Mouse (Mus musculus): ENCODE results near the gene Col7a1. TPM values are rescaled to one million over a fixed set of nuclear protein-coding genes. Genes with fewer than 3 reads are reported as not detected.
A peak's percentile ranks its signal among the peaks of the same experiment; 100 is the strongest.

Col7a1 gene
- polyA plus RNA-seq, 1 experiment from 2014 or later, result 8.5 TPM

DNA sequence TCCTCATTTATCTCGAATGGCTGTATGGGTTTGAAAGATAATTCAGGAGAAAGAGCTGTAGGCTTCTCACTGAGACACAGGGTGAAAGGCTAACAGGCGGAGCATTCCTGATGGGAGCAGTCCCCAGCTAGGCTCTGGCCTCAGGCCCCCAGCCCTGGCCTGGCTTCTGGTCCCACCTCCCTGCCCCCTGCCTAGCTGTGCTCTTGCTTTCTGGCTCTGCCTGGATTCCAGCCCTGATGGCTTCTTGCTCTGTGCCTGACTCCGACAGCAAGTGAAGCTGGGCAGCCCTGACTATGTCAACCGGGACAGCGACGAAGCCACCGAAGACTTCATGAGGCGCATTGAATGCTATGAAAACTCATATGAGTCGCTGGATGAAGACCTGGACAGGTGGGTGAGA, 54.7 kb downstream of the Col7a1 start:
- no peaks in the 10 kb centered on the region for H3K36me3 ChIP-seq (ENCODE audit: control insufficient read depth, insufficient read depth, low read length)
- H3K4me1 ChIP-seq (ENCODE audit: control insufficient read depth, insufficient read depth, low read length), result peaks cover 6% of the 10 kb centered on the region; the same call in 1 of the 2 replicates
- H3K9ac ChIP-seq (ENCODE audit: low read length), result no peak overlapping the region
- H3K4me3 ChIP-seq (replicated peaks; ENCODE audit: low read length), result no peak overlapping the region
- H3K4me2 ChIP-seq (ENCODE audit: low read depth, low read length), result no peak overlapping the region
- H3K9me3 ChIP-seq (replicated peaks; ENCODE audit: control insufficient read depth, low read length), result no peaks in the 10 kb centered on the region
- no peak overlapping the region for H3K27ac ChIP-seq (ENCODE audit: low read length)
- WGBS, result 76% methylated on average over 9 of the region's 9 CpGs
- ATAC-seq (ENCODE audit: insufficient read depth, low FRiP score), result no peak
- no peaks in the 10 kb centered on the region for H3K27me3 ChIP-seq (ENCODE audit: control insufficient read depth, insufficient read depth, low read length)

DNA sequence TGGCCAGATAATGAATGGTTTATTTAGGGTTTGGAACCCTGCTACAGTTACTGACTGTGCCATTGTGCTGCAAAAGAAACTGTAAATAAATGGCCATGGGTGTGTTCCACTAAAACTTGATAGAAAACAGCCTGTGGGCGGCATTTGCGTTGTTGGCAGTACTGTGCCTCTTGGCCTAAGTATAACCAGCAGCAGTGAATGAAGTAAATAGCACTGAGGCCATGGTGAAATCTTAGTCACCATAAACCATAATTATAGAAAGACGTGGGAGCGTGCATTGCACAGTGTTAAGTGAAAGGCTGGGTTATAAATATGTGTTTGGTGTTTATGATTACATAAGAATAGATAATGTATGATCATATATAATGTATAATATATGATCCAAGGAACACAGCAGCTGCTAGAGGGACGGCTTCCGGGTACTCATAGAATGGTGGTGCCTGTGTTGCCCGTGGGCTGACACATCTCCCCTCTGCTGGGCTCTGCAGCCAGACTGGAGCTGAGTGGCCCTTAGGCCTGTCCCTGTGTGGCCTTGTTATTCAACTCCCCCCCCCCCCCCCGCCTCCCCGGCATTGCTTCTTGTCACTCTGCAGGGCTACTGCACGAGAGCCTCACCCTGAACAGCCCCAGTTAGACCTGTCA, 55.7 kb downstream of the Col7a1 start:
- peaks cover 6% of the 10 kb centered on the region; the same call in 1 of the 2 replicates for H3K4me1 ChIP-seq (ENCODE audit: control insufficient read depth, insufficient read depth, low read length)
- no peak overlapping the region; the same call in 1 of the 2 replicates for H3K9ac ChIP-seq (ENCODE audit: low read length)
- no peaks in the 10 kb centered on the region for H3K9me3 ChIP-seq (replicated peaks; ENCODE audit: control insufficient read depth, low read length)
- H3K4me2 ChIP-seq (ENCODE audit: low read depth, low read length), result no peak overlapping the region
- H3K4me3 ChIP-seq (replicated peaks; ENCODE audit: low read length), result no peak overlapping the region
- H3K27ac ChIP-seq (ENCODE audit: low read length), result no peak overlapping the region
- no peaks in the 10 kb centered on the region for H3K27me3 ChIP-seq (ENCODE audit: control insufficient read depth, insufficient read depth, low read length)
- H3K36me3 ChIP-seq (ENCODE audit: control insufficient read depth, insufficient read depth, low read length), result no peaks in the 10 kb centered on the region
- peak; percentile 45; the same call in 1 of the 2 replicates for ATAC-seq (ENCODE audit: insufficient read depth, low FRiP score)
- WGBS, result 60% methylated on average over 9 of the region's 10 CpGs

DNA sequence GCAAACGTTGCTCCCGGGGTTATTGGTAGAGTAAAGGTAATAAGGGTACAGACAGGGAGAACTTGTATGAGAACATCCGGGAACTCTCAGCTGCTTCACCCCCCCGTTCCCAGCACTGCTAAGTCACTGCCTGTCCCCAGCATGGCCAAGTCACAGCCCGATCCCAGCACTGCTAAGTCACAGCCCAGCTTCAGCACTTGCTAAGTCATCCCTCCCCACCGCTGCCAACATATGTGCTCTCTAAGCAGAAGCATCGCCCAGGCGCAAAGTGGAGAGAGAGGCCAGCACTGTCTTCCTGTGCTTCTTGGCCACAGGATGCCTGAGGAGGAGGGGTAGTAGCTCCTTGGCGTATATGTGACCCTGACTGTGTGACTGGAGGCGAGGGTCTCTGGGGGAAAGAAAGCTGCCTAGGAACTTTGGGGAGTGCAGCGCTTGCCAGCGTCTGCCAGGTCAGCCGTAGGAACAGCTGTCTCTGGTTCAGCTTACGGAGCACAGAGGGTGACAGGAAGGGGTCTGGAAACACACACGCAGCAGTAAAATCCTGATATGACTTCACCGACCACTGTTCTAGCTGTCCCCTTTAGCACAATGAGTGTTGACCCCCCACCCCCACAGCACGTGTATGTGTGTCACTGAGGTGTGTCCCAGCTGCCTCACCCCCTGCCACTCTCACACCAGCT, 56.4 kb downstream of the Col7a1 start:
- H3K27ac ChIP-seq (ENCODE audit: low read length), result no peak overlapping the region
- ATAC-seq (ENCODE audit: insufficient read depth, low FRiP score), result peak; percentile 49; the same call in 1 of the 2 replicates
- peaks cover 6% of the 10 kb centered on the region; the same call in 1 of the 2 replicates for H3K4me1 ChIP-seq (ENCODE audit: control insufficient read depth, insufficient read depth, low read length)
- H3K4me2 ChIP-seq (ENCODE audit: low read depth, low read length), result no peak overlapping the region
- no peaks in the 10 kb centered on the region for H3K27me3 ChIP-seq (ENCODE audit: control insufficient read depth, insufficient read depth, low read length)
- no peak overlapping the region for H3K4me3 ChIP-seq (replicated peaks; ENCODE audit: low read length)
- no peaks in the 10 kb centered on the region for H3K36me3 ChIP-seq (ENCODE audit: control insufficient read depth, insufficient read depth, low read length)
- peak overlapping the region; percentile 52 for H3K9ac ChIP-seq (ENCODE audit: low read length)
- WGBS, result 41% methylated on average over 17 of the region's 17 CpGs
- H3K9me3 ChIP-seq (replicated peaks; ENCODE audit: control insufficient read depth, low read length), result no peaks in the 10 kb centered on the region

DNA sequence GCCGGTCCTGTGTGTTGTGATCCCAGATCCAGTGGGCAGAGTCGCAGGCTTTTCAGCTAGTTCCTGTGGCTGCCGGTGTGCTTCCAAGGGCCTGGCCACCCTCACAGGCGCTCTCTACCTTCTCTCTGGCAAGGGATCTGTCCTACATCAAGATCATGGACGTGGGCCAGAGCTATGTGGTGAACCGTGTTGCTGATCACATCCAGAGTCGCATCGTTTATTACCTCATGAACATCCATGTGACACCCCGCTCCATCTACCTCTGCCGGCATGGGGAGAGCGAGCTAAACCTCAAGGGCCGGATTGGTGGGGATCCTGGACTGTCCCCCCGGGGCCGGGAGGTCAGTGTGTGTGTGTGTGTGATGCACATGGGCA, 56.9 kb downstream of the Col7a1 start:
- Histone ChIP-seq H3K4me3 (replicated peaks; ENCODE audit: low read length) (no peak overlapping the region), H3K9me3 (replicated peaks; ENCODE audit: control insufficient read depth, low read length) (no peaks in the 10 kb centered on the region), H3K4me2 (ENCODE audit: low read depth, low read length) (no peak overlapping the region), H3K4me1 (ENCODE audit: control insufficient read depth, insufficient read depth, low read length) (peaks cover 6% of the 10 kb centered on the region; the same call in 1 of the 2 replicates), H3K36me3 (ENCODE audit: control insufficient read depth, insufficient read depth, low read length) (no peaks in the 10 kb centered on the region), H3K9ac (ENCODE audit: low read length) (peak overlapping the region; percentile 52; the same call in 1 of the 2 replicates), H3K27ac (ENCODE audit: low read length) (no peak overlapping the region), H3K27me3 (ENCODE audit: control insufficient read depth, insufficient read depth, low read length) (no peaks in the 10 kb centered on the region)
- no peak for ATAC-seq (ENCODE audit: insufficient read depth, low FRiP score)
- WGBS, result 71% methylated on average over 14 of the region's 14 CpGs

DNA sequence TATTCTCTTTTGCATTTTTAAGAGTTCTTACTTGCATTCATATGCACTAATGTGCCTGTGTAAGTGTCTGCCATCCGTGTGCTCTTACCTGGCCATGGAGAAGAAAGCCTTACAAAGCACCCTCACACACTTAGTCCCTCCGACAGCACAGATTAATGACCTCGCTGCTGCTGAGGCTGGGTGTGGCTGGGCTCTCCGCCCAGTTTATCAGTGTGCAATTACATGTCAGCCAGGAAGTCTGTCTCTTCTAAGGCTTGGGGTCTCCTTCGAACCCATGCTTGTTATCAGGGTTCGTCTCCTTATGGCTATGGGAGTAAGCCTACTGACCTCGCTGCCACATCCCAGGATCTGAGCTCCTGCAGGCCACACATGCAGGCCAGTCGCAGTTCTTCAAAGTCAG, 62.0 kb downstream of the Col7a1 start:
- H3K36me3 ChIP-seq (ENCODE audit: control insufficient read depth, insufficient read depth, low read length), result no peaks in the 10 kb centered on the region
- 42% methylated on average over 8 of the region's 8 CpGs for WGBS
- no peaks in the 10 kb centered on the region for H3K27me3 ChIP-seq (ENCODE audit: control insufficient read depth, insufficient read depth, low read length)
- H3K4me2 ChIP-seq (ENCODE audit: low read depth, low read length), result no peak overlapping the region
- no peaks in the 10 kb centered on the region for H3K9me3 ChIP-seq (replicated peaks; ENCODE audit: control insufficient read depth, low read length)
- ATAC-seq (ENCODE audit: insufficient read depth, low FRiP score), result peak; percentile 50; the same call in 1 of the 2 replicates
- H3K27ac ChIP-seq (ENCODE audit: low read length), result no peak overlapping the region
- 0 out of 2 replicates have a peak, but pooled peaks cover 4% of the 10 kb centered on the region for H3K4me1 ChIP-seq (ENCODE audit: control insufficient read depth, insufficient read depth, low read length)
- H3K4me3 ChIP-seq (replicated peaks; ENCODE audit: low read length), result no peak overlapping the region
- H3K9ac ChIP-seq (ENCODE audit: low read length), result no peak overlapping the region

DNA sequence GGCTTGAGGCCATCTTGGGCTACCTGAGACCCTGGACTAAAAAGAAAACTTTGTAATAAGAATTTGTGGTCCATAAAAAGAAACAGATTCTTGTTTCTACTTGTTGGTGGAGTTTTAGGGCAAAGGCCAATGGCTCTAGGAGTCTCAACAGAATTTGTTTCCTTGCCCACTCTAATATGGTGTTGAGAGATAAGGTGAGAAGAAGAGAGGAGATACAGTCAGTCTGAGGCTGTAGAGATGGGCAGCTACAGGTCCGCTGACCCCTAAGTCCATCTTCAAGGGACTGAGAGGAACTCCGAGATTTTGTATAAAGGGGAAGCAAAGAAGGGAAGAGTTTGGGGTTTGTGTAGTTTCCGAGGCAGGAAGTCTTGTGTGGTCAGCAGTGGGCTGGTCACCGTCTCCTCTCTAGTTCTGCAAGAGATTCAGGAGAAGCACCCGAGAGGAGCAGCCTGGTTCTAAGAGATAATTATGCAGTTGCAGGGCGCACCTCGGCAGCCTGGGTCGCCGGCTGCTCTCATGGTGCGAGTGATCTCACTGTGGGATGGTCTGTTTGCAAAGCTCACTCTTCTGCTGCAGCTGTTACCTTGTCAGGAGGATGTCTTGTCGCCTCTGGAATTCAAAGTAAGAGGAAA, 63.7 kb downstream of the Col7a1 start:
- Histone ChIP-seq H3K36me3 (ENCODE audit: control insufficient read depth, insufficient read depth, low read length) (no peaks in the 10 kb centered on the region), H3K4me3 (replicated peaks; ENCODE audit: low read length) (no peak overlapping the region), H3K27me3 (ENCODE audit: control insufficient read depth, insufficient read depth, low read length) (no peaks in the 10 kb centered on the region), H3K4me1 (ENCODE audit: control insufficient read depth, insufficient read depth, low read length) (0 out of 2 replicates have a peak, but pooled peaks cover 4% of the 10 kb centered on the region), H3K9me3 (replicated peaks; ENCODE audit: control insufficient read depth, low read length) (no peaks in the 10 kb centered on the region), H3K9ac (ENCODE audit: low read length) (no peak overlapping the region), H3K27ac (ENCODE audit: low read length) (no peak overlapping the region), H3K4me2 (ENCODE audit: low read depth, low read length) (no peak overlapping the region)
- ATAC-seq (ENCODE audit: insufficient read depth, low FRiP score), result no peak
- WGBS, result 54% methylated on average over 11 of the region's 11 CpGs

DNA sequence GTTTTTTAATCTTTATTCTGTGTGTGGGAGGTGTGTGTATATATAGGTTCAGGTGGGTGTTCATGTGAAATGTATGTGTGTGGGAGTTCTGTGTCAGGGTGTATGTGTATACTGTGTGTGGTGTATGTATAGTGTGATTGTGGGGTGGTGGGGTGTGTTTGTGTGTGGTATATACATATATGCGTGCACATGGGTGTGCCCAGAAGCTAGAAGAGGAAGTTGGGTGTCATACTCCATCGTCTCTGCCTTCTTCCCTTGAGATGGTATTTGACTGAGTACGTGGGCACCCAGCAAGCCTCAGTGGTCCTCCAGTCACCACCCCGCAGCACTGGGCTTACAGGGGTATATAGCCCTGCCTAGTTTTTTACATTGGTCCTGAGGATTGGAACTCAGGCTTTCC, 68.0 kb downstream of the Col7a1 start:
- no peak for ATAC-seq (ENCODE audit: insufficient read depth, low FRiP score)
- WGBS, result 68% methylated on average over 4 of the region's 4 CpGs
- no peak overlapping the region for H3K4me3 ChIP-seq (replicated peaks; ENCODE audit: low read length)
- no peaks in the 10 kb centered on the region for H3K9me3 ChIP-seq (replicated peaks; ENCODE audit: control insufficient read depth, low read length)
- no peak overlapping the region for H3K27ac ChIP-seq (ENCODE audit: low read length)
- H3K27me3 ChIP-seq (ENCODE audit: control insufficient read depth, insufficient read depth, low read length), result no peaks in the 10 kb centered on the region
- H3K9ac ChIP-seq (ENCODE audit: low read length), result no peak overlapping the region
- no peaks in the 10 kb centered on the region for H3K36me3 ChIP-seq (ENCODE audit: control insufficient read depth, insufficient read depth, low read length)
- no peaks in the 10 kb centered on the region for H3K4me1 ChIP-seq (ENCODE audit: control insufficient read depth, insufficient read depth, low read length)
- no peak overlapping the region for H3K4me2 ChIP-seq (ENCODE audit: low read depth, low read length)

DNA sequence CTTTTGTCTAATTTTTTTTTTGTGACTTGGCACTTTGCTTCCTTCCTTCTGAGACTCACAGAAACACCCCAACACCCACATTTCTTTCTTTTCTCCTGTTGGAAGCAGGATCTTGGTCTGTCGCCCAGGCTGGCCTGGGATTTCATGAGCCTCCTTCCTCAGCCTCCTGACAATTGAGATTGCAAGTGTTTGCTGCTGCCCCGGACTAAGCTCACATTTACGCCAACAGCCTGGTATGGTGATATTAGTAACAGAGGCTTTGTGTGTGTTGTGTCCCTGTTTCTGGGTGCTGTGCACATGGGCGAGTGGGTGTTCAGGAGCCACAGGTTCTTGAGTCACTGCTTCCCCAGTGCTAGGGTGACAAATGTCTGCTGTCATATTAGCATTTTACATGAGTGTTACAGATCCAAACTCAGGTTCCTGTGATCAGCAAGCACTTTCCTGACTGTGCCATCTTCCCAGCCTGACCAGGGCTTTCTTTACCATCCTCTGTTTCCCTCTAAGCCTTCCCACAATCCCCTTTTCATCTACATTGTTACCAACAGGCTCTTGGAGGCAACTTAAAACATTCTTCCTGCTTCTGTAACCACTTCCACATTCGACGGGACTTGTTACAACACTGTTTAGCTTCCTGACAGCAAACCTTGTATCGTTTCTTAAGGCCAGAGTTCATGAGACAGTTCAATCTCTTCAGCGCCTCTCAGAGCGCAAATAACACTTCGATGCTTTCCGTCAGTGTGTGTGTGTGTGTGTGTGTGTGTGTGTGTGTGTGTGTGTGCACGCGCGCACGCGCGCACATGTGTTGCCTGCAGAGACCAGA, 69.7 kb downstream of the Col7a1 start:
- no peak overlapping the region for H3K4me3 ChIP-seq (replicated peaks; ENCODE audit: low read length)
- no peaks in the 10 kb centered on the region for H3K4me1 ChIP-seq (ENCODE audit: control insufficient read depth, insufficient read depth, low read length)
- no peak overlapping the region for H3K27ac ChIP-seq (ENCODE audit: low read length)
- no peaks in the 10 kb centered on the region for H3K9me3 ChIP-seq (replicated peaks; ENCODE audit: control insufficient read depth, low read length)
- no peak for ATAC-seq (ENCODE audit: insufficient read depth, low FRiP score)
- 81% methylated on average over 17 of the region's 17 CpGs for WGBS
- H3K9ac ChIP-seq (ENCODE audit: low read length), result no peak overlapping the region
- no peaks in the 10 kb centered on the region for H3K27me3 ChIP-seq (ENCODE audit: control insufficient read depth, insufficient read depth, low read length)
- H3K36me3 ChIP-seq (ENCODE audit: control insufficient read depth, insufficient read depth, low read length), result no peaks in the 10 kb centered on the region
- no peak overlapping the region for H3K4me2 ChIP-seq (ENCODE audit: low read depth, low read length)
